Mouse (Mus musculus): Measurements from ENCODE around the gene Vmn1r173. TPM values are rescaled to one million over a fixed set of nuclear protein-coding genes. Genes with fewer than 3 reads are reported as not detected.
"Not testable (repeated sequence)": the region's sequence is repeated elsewhere in the genome, so short reads cannot be mapped to it uniquely, and the experiment has no call there.

The Vmn1r173 gene
- total RNA-seq (2021) = not detected
- long read RNA-seq, experiment 1 = 0 reads
- long read RNA-seq, experiment 2 = 0 reads

DNA sequence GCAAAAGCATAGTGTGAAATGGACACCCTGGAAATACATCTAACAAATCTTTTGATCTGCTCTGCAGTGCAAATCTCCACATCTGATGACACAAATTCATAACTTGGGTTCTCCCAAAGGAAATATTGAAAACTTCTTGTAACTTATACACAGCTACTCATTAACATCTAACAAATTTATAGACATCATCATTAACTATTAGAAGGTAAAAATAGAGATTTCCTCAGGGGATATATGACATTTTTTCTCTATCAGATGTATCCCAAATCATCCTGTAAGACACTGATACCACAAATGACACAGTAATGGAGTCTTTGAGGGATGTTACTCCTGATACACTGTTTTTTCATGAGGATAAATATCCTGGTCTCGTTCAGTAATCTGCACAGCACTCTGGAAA is at the start of gene Vmn1r173:
Gene Vmn1r173 (plus strand): TSS at position 301 of the 400 bp plus-strand sequence.
- DNase-seq = not testable (repeated sequence)

DNA sequence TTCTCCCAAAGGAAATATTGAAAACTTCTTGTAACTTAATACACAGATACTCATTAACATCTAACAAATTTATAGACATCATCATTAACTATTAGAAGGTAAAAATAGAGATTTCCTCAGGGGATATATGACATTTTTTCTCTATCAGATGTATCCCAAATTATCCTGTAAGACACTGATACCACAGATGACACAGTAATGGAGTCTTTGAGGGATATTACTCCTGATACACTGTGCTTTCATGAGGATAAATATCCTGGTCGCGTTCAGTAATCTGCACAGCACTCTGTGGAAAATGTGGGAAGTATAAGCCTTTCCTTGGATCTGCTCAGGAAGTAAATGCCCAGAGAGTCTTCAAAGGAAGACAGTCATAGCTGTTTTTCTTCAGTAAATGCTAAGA is 42.5 kb upstream of the Vmn1r173 start, which contains the start of gene Vmn1r172:
Gene Vmn1r172 (plus strand): TSS at position 301 of the 400 bp plus-strand sequence.
- no peak for DNase-seq

DNA sequence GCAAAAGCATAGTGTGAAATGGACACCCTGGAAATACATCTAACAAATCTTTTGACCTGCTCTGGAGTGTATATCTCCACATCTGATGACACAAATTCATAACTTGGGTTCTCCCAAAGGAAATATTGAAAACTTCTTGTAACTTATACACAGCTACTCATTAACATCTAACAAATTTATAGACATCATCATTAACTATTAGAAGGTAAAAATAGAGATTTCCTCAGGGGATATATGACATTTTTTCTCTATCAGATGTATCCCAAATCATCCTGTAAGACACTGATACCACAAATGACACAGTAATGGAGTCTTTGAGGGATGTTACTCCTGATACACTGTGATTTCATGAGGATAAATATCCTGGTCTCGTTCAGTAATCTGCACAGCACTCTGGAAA is 51.5 kb downstream of the Vmn1r173 start, which contains the start of gene Vmn1r174:
Gene Vmn1r174 (plus strand): TSS at position 301 of the 400 bp plus-strand sequence.
- DNase-seq = not testable (repeated sequence)

Other genes starting within 250 kb of the Vmn1r173 start
- not detected for gene Vmn1r167, start 193.5 kb upstream of the Vmn1r173 start, total RNA-seq (2021)
- gene Vmn1r168, start 161.0 kb upstream of the Vmn1r173 start, total RNA-seq (2021) = not detected
- gene Vmn1r169, start 125.2 kb upstream of the Vmn1r173 start, total RNA-seq (2021) = not detected
- gene Vmn1r170, start 94.5 kb upstream of the Vmn1r173 start, total RNA-seq (2021) = not detected
- gene Vmn1r171, start 70.0 kb upstream of the Vmn1r173 start, total RNA-seq (2021) = not detected
- gene Vmn1r172, start 42.4 kb upstream of the Vmn1r173 start, total RNA-seq (2021) = not detected
- not detected for gene Vmn1r174, start 51.6 kb downstream of the Vmn1r173 start, total RNA-seq (2021)
- gene Vmn1r175, start 109.9 kb downstream of the Vmn1r173 start, total RNA-seq (2021) = not detected
- not detected for gene Vmn1r176, start 136.7 kb downstream of the Vmn1r173 start, total RNA-seq (2021)
- not detected for gene Vmn1r177, start 165.7 kb downstream of the Vmn1r173 start, total RNA-seq (2021)
- gene Vmn1r178, start 191.3 kb downstream of the Vmn1r173 start, total RNA-seq (2021) = not detected
- gene Vmn1r179, start 226.3 kb downstream of the Vmn1r173 start, total RNA-seq (2021) = not detected
- gene Vmn1r180, start 249.9 kb downstream of the Vmn1r173 start, total RNA-seq (2021) = not detected

All from adrenal gland, postnatal 36 days (tissue).